Comparison of ENCODE assay signal across 8 mouse cellular contexts in the genomic region with DNA sequence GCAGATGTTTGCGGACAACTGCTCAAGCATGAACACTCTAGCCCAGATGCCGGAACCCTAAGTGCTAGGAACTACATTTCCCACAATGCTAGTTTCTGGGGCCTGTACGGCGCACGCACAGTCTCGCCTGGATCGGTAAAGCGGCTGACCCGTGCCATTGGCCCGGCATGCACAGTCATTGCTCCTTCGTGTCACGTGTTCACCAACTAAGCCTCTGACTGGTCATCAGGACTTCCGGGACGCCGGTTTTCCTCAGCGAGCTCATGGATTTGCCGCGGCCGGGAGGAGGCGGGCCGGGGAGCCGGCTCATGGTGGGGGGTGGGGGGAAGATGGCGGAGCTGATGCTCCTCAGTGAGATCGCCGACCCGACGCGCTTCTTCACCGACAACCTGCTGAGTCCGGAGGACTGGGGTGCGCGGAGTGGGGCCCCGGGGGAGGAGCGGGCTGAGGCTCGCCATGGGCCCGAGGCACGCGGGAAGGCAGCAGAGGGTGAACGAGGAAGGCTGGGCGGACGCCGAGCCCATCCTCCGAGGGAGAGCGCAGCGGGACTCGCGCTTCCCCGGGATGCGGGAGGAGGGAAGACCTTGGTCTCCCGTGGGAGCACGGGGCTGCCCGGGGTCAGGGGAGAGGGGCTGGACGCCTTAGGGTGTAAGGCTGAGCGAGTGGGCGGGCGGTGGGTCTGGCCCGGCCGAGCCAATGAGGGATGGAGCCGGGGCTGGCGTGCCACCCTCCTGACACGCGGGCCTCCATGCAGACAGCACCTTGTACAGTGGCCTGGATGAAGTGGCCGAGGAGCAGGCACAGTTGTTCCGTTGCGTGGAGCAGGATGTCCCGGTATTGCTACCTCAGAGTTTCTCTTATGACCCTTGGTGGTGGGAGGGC. TPM values are rescaled to one million over a fixed set of nuclear protein-coding genes. Genes with fewer than 3 reads are reported as not detected.
DNase-seq lines count a peak whose midpoint lies in the region; ATAC-seq and TF ChIP-seq lines count a peak whose summit lies in the region.

A gene (plus strand): TSS at position 241 of the 882 bp plus-strand sequence.

- peaks cover 0 to 20% of the 10 kb centered on the region in 2 experiments; a peak in 3 of 4 replicates for H3K4me1 ChIP-seq in MEL (ENCODE audit: control insufficient read depth in 1 of 2, insufficient read depth in 2 of 2, low read length in 2 of 2)
- peaks cover 18% of the 10 kb centered on the region for H3K4me1 ChIP-seq in cerebellum, adult 2 months (ENCODE audit: control insufficient read depth, insufficient read depth, low read length)
- peaks cover 17% of the 10 kb centered on the region for H3K4me1 ChIP-seq in forebrain, postnatal 0 days (ENCODE audit: insufficient read depth)
- H3K4me1 ChIP-seq in lung, embryonic 15.5 days: peaks cover 28% of the 10 kb centered on the region

- H3K36me3 ChIP-seq in MEL (ENCODE audit: control insufficient read depth in 1 of 2, insufficient read depth in 2 of 2, low read length in 2 of 2): peaks cover 0 to 12% of the 10 kb centered on the region in 2 experiments; a peak in 2 of 4 replicates
- peaks cover 36% of the 10 kb centered on the region for H3K36me3 ChIP-seq in forebrain, postnatal 0 days (ENCODE audit: insufficient read depth)
- H3K36me3 ChIP-seq in lung, embryonic 15.5 days: peaks cover 32% of the 10 kb centered on the region

- TF ChIP-seq POLR2A in MEL (IDR thresholded peaks at IDR 0.05; ENCODE audit: control insufficient read depth in 1 of 2, insufficient read depth in 1 of 2, low read depth in 1 of 2, low read length in 2 of 2, poor library complexity in 1 of 2): peak; percentile 78 to 83; a peak in 3 of 4 replicates
- TF ChIP-seq POLR2A in cerebellum, adult 2 months (IDR thresholded peaks at IDR 0.05; ENCODE audit: borderline replicate concordance, insufficient read depth, low read length): peak; percentile 31; the same call in 1 of the 2 replicates

- ATAC-seq in forebrain, postnatal 0 days: peak; percentile 97
- ATAC-seq in lung, embryonic 15.5 days (ENCODE audit: borderline replicate concordance, extremely low read depth, low FRiP score, low TSS enrichment): peak; percentile 96

- peak within 1 kb of the TSS; percentile 52 for H3K27ac ChIP-seq in MEL (ENCODE audit: control insufficient read depth, low read depth, low read length)
- 0 out of 2 replicates have a peak within 1 kb of the TSS, but pooled peaks have one; percentile 8 for H3K27ac ChIP-seq in cerebellum, adult 2 months (ENCODE audit: insufficient read depth, low read length)
- H3K27ac ChIP-seq in forebrain, postnatal 0 days (ENCODE audit: low read depth, low read length): peak within 1 kb of the TSS; percentile 86
- peak within 1 kb of the TSS; percentile 66 for H3K27ac ChIP-seq in lung, embryonic 15.5 days

- peaks cover 15% of the 10 kb centered on the region for H3K79me2 ChIP-seq in MEL (ENCODE audit: control insufficient read depth, insufficient read depth, low read length, poor library complexity)

- TF ChIP-seq CTCF in MEL (IDR thresholded peaks at IDR 0.05 in 2 of 3, conservative IDR thresholded peaks at IDR 0.05 in 1 of 3; ENCODE audit: control insufficient read depth in 1 of 3, insufficient read depth in 1 of 3, low read depth in 2 of 3, low read length in 3 of 3, poor library complexity in 1 of 3, severe bottlenecking in 1 of 3): no peak
- no peak for TF ChIP-seq CTCF in cerebellum, adult 2 months (IDR thresholded peaks at IDR 0.05; ENCODE audit: borderline replicate concordance, insufficient read depth, low read depth, low read length)
- TF ChIP-seq CTCF in forebrain, postnatal 0 days (IDR thresholded peaks at IDR 0.05; ENCODE audit: low read depth): no peak

- no peak for TF ChIP-seq RAD21 in MEL (IDR thresholded peaks at IDR 0.05; ENCODE audit: low read depth, low read length)

- H3K9me3 ChIP-seq in MEL (replicated peaks; ENCODE audit: insufficient read depth, low read length): no peaks in the 10 kb centered on the region
- no peaks in the 10 kb centered on the region for H3K9me3 ChIP-seq in forebrain, postnatal 0 days (ENCODE audit: low read length)
- no peaks in the 10 kb centered on the region for H3K9me3 ChIP-seq in lung, embryonic 15.5 days

- H3K9ac ChIP-seq in MEL (ENCODE audit: control insufficient read depth, low read depth, low read length, poor library complexity, severe bottlenecking): peak within 1 kb of the TSS; percentile 84
- H3K9ac ChIP-seq in forebrain, postnatal 0 days: peak within 1 kb of the TSS; percentile 93
- peak within 1 kb of the TSS; percentile 84 for H3K9ac ChIP-seq in lung, embryonic 15.5 days

- no peak for TF ChIP-seq EP300 in MEL (IDR thresholded peaks at IDR 0.05; ENCODE audit: low read depth in 1 of 2, low read length in 2 of 2)

- peak within 1 kb of the TSS; percentile 89 for H3K4me2 ChIP-seq in forebrain, postnatal 0 days (ENCODE audit: low read depth)
- peak within 1 kb of the TSS; percentile 91 for H3K4me2 ChIP-seq in lung, embryonic 15.5 days

- 2% methylated on average over 66 of the region's 66 CpGs for WGBS in cerebellum, adult 2 months
- 1% methylated on average over 61 of the region's 66 CpGs for whole genome bisulfite sequencing in forebrain, postnatal 0 days
- 1% methylated on average over 66 of the region's 66 CpGs for WGBS in lung, embryonic 15.5 days

- peak; percentile 99 for DNase-seq in MEL (ENCODE audit: low read depth, low spot score)
- peak; percentile 94 to 99 for DNase-seq in cerebellum, adult 2 months
- DNase-seq in forebrain, postnatal 0 days: peak; percentile 98
- peak; percentile 95 for DNase-seq in heart, postnatal 4 days
- peak; percentile 98 for DNase-seq in layer of hippocampus, adult 8-10 months (ENCODE audit: low spot score in 2 of 2)
- peak; percentile 97 for DNase-seq in ovary, adult 18-20 months (ENCODE audit: low spot score)
- peak; percentile 98 for DNase-seq in thymus, postnatal 0 days (ENCODE audit: low spot score)

- H3K27me3 ChIP-seq in MEL (ENCODE audit: control insufficient read depth in 1 of 2, insufficient read depth in 2 of 2, low read length in 2 of 2): no peaks in the 10 kb centered on the region
- no peaks in the 10 kb centered on the region for H3K27me3 ChIP-seq in cerebellum, adult 2 months (ENCODE audit: control insufficient read depth, insufficient read depth, low read length)
- no peaks in the 10 kb centered on the region for H3K27me3 ChIP-seq in forebrain, postnatal 0 days (ENCODE audit: insufficient read depth, low read length)
- no peaks in the 10 kb centered on the region for H3K27me3 ChIP-seq in lung, embryonic 15.5 days

- peak within 1 kb of the TSS; percentile 78 to 85 for H3K4me3 ChIP-seq in MEL (ENCODE audit: control insufficient read depth in 1 of 2, insufficient read depth in 1 of 2, low read depth in 2 of 2, low read length in 2 of 2)
- peak within 1 kb of the TSS; percentile 68 for H3K4me3 ChIP-seq in cerebellum, adult 2 months (replicated peaks; ENCODE audit: insufficient read depth, low read depth, low read length)
- peak within 1 kb of the TSS; percentile 96 for H3K4me3 ChIP-seq in forebrain, postnatal 0 days (ENCODE audit: low read depth, low read length)
- H3K4me3 ChIP-seq in lung, embryonic 15.5 days: peak within 1 kb of the TSS; percentile 97

TF ChIP-seq in MEL, 35 proteins besides CTCF, POLR2A, EP300 and RAD21 (continues in another document):
- TF ChIP-seq UBTF (IDR thresholded peaks at IDR 0.05; ENCODE audit: borderline replicate concordance, insufficient read depth, low read depth, low read length): no peak
- no peak for TF ChIP-seq BHLHE40 (IDR thresholded peaks at IDR 0.05; ENCODE audit: borderline replicate concordance, low read depth, low read length)
- no peak for TF ChIP-seq RCOR1 (IDR thresholded peaks at IDR 0.05; ENCODE audit: low read depth, low read length)
- TF ChIP-seq GATA1 (IDR thresholded peaks at IDR 0.05; ENCODE audit: low read depth, low read length): no peak
- no peak for TF ChIP-seq ZKSCAN1 (IDR thresholded peaks at IDR 0.05; ENCODE audit: low read depth, low read length)
- no peak for TF ChIP-seq TAL1 (IDR thresholded peaks at IDR 0.05; ENCODE audit: low read length)
- peak; percentile 96 for TF ChIP-seq ELF1 (IDR thresholded peaks at IDR 0.05; ENCODE audit: low read depth, low read length)
- TF ChIP-seq POLR2AphosphoS5 (IDR thresholded peaks at IDR 0.05; ENCODE audit: borderline replicate concordance, low read depth, low read length): no peak
- TF ChIP-seq ZNF384 (IDR thresholded peaks at IDR 0.05; ENCODE audit: low read depth, low read length): no peak
- peak; percentile 79 to 86 for TF ChIP-seq USF2 (IDR thresholded peaks at IDR 0.05; ENCODE audit: borderline replicate concordance in 1 of 2, insufficient read depth in 1 of 2, low read depth in 1 of 2, low read length in 2 of 2)
- TF ChIP-seq ZC3H11A (IDR thresholded peaks at IDR 0.05; ENCODE audit: low read depth, low read length): no peak
- TF ChIP-seq JUND (IDR thresholded peaks at IDR 0.05; ENCODE audit: low read depth, low read length): no peak
- TF ChIP-seq HCFC1 (IDR thresholded peaks at IDR 0.05; ENCODE audit: low read depth, low read length): peak; percentile 97
- peak; percentile 75 for TF ChIP-seq NRF1 (IDR thresholded peaks at IDR 0.05; ENCODE audit: insufficient read depth, low read depth, low read length, poor library complexity, severe bottlenecking)
- peak; percentile 37 for TF ChIP-seq TCF12 (IDR thresholded peaks at IDR 0.05; ENCODE audit: low read depth, low read length)
- no peak for TF ChIP-seq E2F4 (IDR thresholded peaks at IDR 0.05; ENCODE audit: borderline replicate concordance, low read depth, low read length)
- TF ChIP-seq MAX (IDR thresholded peaks at IDR 0.05; ENCODE audit: low read length): peak; percentile 96
- 0 out of 2 replicates have a peak, but pooled peaks have one; percentile 53 for TF ChIP-seq POLR2AphosphoS2 (IDR thresholded peaks at IDR 0.05; ENCODE audit: low read length)
- peak; percentile 85 for TF ChIP-seq SIN3A (IDR thresholded peaks at IDR 0.05; ENCODE audit: low read length)
- TF ChIP-seq TBP (IDR thresholded peaks at IDR 0.05; ENCODE audit: low read depth, low read length): peak; percentile 62; the same call in 1 of the 2 replicates
- TF ChIP-seq MYB (IDR thresholded peaks at IDR 0.05; ENCODE audit: low read depth, low read length): no peak

RNA-seq across cellular contexts. Expression of the gene that starts here (rescaled TPM):
- total RNA-seq in MEL (2012; rRNA removed): 39.6 and 45.3 TPM in 2 replicates
- polyA plus RNA-seq in MEL (2012; ENCODE audit: insufficient read depth in 1 of 2, insufficient read length in 2 of 2, low read depth in 1 of 2, low replicate concordance in 2 of 2, missing spikeins in 1 of 2): 100 to 1,000 TPM in 1 of 2 experiments, not detected in 1; 101 TPM
- polyA plus RNA-seq in cerebellum, adult 2 months (2012; rRNA removed): 61.4 and 69.4 TPM in 2 replicates
- 39.9 and 43.7 TPM in 2 replicates for total RNA-seq in forebrain, postnatal 0 days (2014; rRNA removed)
- polyA plus RNA-seq in forebrain, postnatal 0 days (2015; fragmentation: Nextera tagmentation; extraction: Ambion mirVana): 86.1 and 86.4 TPM in 2 replicates
- 10 to 100 TPM; 22.3 to 24.4 TPM for total RNA-seq in heart, postnatal 4 days (2021)
- total RNA-seq in layer of hippocampus, adult 8-10 months (2022): 10 to 100 TPM; 74.1 to 82.9 (median 79.8) TPM
- 84.6 and 85.8 TPM in 2 replicates for polyA plus RNA-seq in lung, embryonic 15.5 days (2015; fragmentation: Nextera tagmentation; extraction: Ambion mirVana)
- polyA plus RNA-seq in thymus, postnatal 0 days (2015; fragmentation: Nextera tagmentation; extraction: Ambion mirVana): 56.6 and 60.8 TPM in 2 replicates

Comparison
In these comparisons a context has a peak if more than half of its experiments do, and no peak if none do; other contexts are left out.
1. Peak in every context shown above with its lines: DNase-seq, ATAC-seq, H3K4me3 ChIP-seq and H3K27ac ChIP-seq.
2. H3K27ac ChIP-seq: peak in every context shown above with its lines; median percentile 86 in forebrain, postnatal 0 days; 66 in lung, embryonic 15.5 days; 52 in MEL; 8 in cerebellum, adult 2 months.